Mouse (Mus musculus): Measurements from ENCODE around the gene Me3.

The Me3 gene

GRCm38 (mm10) chr7:89803966-89804365 lies 171.8 kb downstream of the Me3 start:
- in situ Hi-C loops (cut with MboI; ENCODE audit: unreplicated experiment in 2 of 2): no loop called here

GRCm38 (mm10) chr7:89809400-89809799 lies 177.2 kb downstream of the Me3 start:
- in situ Hi-C loops (cut with MboI; ENCODE audit: unreplicated experiment in 2 of 2): no loop called here

- in situ Hi-C loops (cut with MboI; ENCODE audit: unreplicated experiment in 2 of 2): loop anchor here in 1 of 2 experiments (25.0 kb wide), 2 partner anchors 616 to 1616 kb away; no protein-coding TSS in a partner anchor
Measured at GRCm38 (mm10) chr7:89828436-89829065, 196.4 kb downstream of the Me3 start.

GRCm38 (mm10) chr7:89829201-89829600 lies 197.0 kb downstream of the Me3 start:
- in situ Hi-C loops (cut with MboI; ENCODE audit: unreplicated experiment in 2 of 2): loop anchor here in 1 of 2 experiments (25.0 kb wide), 2 partner anchors 617 to 1617 kb away; no protein-coding TSS in a partner anchor

GRCm38 (mm10) chr7:89833521-89833920 lies 201.3 kb downstream of the Me3 start:
- in situ Hi-C loops (cut with MboI; ENCODE audit: unreplicated experiment in 2 of 2): loop anchor here (10.0 to 25.0 kb wide), 4 partner anchors 89 to 1621 kb away; no protein-coding TSS in a partner anchor

- in situ Hi-C loops (cut with MboI; ENCODE audit: unreplicated experiment in 2 of 2): loop anchor here (10.0 to 25.0 kb wide), 4 partner anchors 91 to 1623 kb away; no protein-coding TSS in a partner anchor
Measured at GRCm38 (mm10) chr7:89835566-89835965, 203.4 kb downstream of the Me3 start.

GRCm38 (mm10) chr7:89836676-89837075 lies 204.5 kb downstream of the Me3 start:
- in situ Hi-C loops (cut with MboI; ENCODE audit: unreplicated experiment in 2 of 2): loop anchor here (10.0 to 25.0 kb wide), 4 partner anchors 92 to 1624 kb away; no protein-coding TSS in a partner anchor

- in situ Hi-C loops (cut with MboI; ENCODE audit: unreplicated experiment in 2 of 2): loop anchor here (10.0 to 25.0 kb wide), 4 partner anchors 93 to 1626 kb away; no protein-coding TSS in a partner anchor
Measured at GRCm38 (mm10) chr7:89837841-89838240, 205.6 kb downstream of the Me3 start.

GRCm38 (mm10) chr7:89839721-89840120 lies 207.5 kb downstream of the Me3 start:
- in situ Hi-C loops (cut with MboI; ENCODE audit: unreplicated experiment in 2 of 2): loop anchor here (10.0 to 25.0 kb wide), 7 partner anchors 65 to 1627 kb away; partner anchors contain the start of gene Ccdc81 (in 1 of the 2)

GRCm38 (mm10) chr7:89841670-89842403 lies 209.6 kb downstream of the Me3 start:
- in situ Hi-C loops (cut with MboI; ENCODE audit: unreplicated experiment in 2 of 2): loop anchor here (10.0 to 25.0 kb wide), 5 partner anchors 63 to 1630 kb away; partner anchors contain the start of gene Ccdc81 (in 1 of the 2)

GRCm38 (mm10) chr7:89842404-89842715 lies 210.2 kb downstream of the Me3 start:
- in situ Hi-C loops (cut with MboI; ENCODE audit: unreplicated experiment in 2 of 2): loop anchor here (10.0 to 25.0 kb wide), 5 partner anchors 62 to 1630 kb away; partner anchors contain the start of gene Ccdc81 (in 1 of the 2)

- in situ Hi-C loops (cut with MboI; ENCODE audit: unreplicated experiment in 2 of 2): loop anchor here (10.0 to 25.0 kb wide), 5 partner anchors 62 to 1631 kb away; partner anchors contain the start of gene Ccdc81 (in 1 of the 2)
Measured at GRCm38 (mm10) chr7:89843121-89843520, 210.9 kb downstream of the Me3 start.

- in situ Hi-C loops (cut with MboI; ENCODE audit: unreplicated experiment in 2 of 2): loop anchor here (10.0 to 25.0 kb wide), 5 partner anchors 61 to 1631 kb away; partner anchors contain the start of gene Ccdc81 (in 1 of the 2)
Measured at GRCm38 (mm10) chr7:89843533-89843932, 211.3 kb downstream of the Me3 start.

GRCm38 (mm10) chr7:89845669-89846068 lies 213.5 kb downstream of the Me3 start:
- in situ Hi-C loops (cut with MboI; ENCODE audit: unreplicated experiment in 2 of 2): loop anchor here (10.0 to 25.0 kb wide), 5 partner anchors 59 to 1633 kb away; partner anchors contain the start of gene Ccdc81 (in 1 of the 2)

- in situ Hi-C loops (cut with MboI; ENCODE audit: unreplicated experiment in 2 of 2): no loop called here
Measured at GRCm38 (mm10) chr7:89850510-89850909, 218.3 kb downstream of the Me3 start.

GRCm38 (mm10) chr7:89852158-89853095 lies 220.2 kb downstream of the Me3 start:
- in situ Hi-C loops (cut with MboI; ENCODE audit: unreplicated experiment in 2 of 2): no loop called here

- in situ Hi-C loops (cut with MboI; ENCODE audit: unreplicated experiment in 2 of 2): no loop called here
Measured at GRCm38 (mm10) chr7:89853131-89853530, 220.9 kb downstream of the Me3 start.

GRCm38 (mm10) chr7:89855196-89855595 lies 223.0 kb downstream of the Me3 start:
- in situ Hi-C loops (cut with MboI; ENCODE audit: unreplicated experiment in 2 of 2): no loop called here

GRCm38 (mm10) chr7:89856440-89857217 lies 224.4 kb downstream of the Me3 start:
- in situ Hi-C loops (cut with MboI; ENCODE audit: unreplicated experiment in 2 of 2): no loop called here
